Mouse (Mus musculus): ENCODE results near the gene Piwil1. TPM values are rescaled to one million over a fixed set of nuclear protein-coding genes. Genes with fewer than 3 reads are reported as not detected.

Gene Piwil1
- total and polyA plus RNA-seq, 3 experiments: not detected

- Histone ChIP-seq H3K9ac (ENCODE audit: insufficient read depth, low read depth) (no peak overlapping the region), H3K27me3 (replicated peaks) (no peaks in the 10 kb centered on the region), H3K4me2 (ENCODE audit: insufficient read depth, low read depth, poor library complexity, severe bottlenecking) (no peak overlapping the region), H3K36me3 (replicated peaks in 1 of 2; ENCODE audit: control insufficient read depth in 1 of 2, insufficient read depth in 1 of 2, low read length in 1 of 2) (no peaks in the 10 kb centered on the region), H3K4me3 (replicated peaks in 1 of 3; ENCODE audit: low read depth in 2 of 3, low read length in 2 of 3, poor library complexity in 1 of 3) (no peak overlapping the region), H3K9me3 (replicated peaks; ENCODE audit: low read length) (peaks cover 91% of the 10 kb centered on the region), H3K79me2 (replicated peaks; ENCODE audit: control insufficient read depth, extremely low read depth, insufficient read depth, poor library complexity, severe bottlenecking) (no peaks in the 10 kb centered on the region), H3K4me1 (ENCODE audit: control insufficient read depth in 1 of 2, insufficient read depth in 2 of 2) (no peaks in the 10 kb centered on the region), H3K27ac (ENCODE audit: insufficient read depth, low read depth) (no peak overlapping the region)
- no peak for TF ChIP-seq UBTF (IDR thresholded peaks at IDR 0.05; ENCODE audit: low read depth, low read length)
- no peak for TF ChIP-seq TCF12 (IDR thresholded peaks at IDR 0.05; ENCODE audit: low read depth, low read length)
- TF ChIP-seq MEF2A (IDR thresholded peaks at IDR 0.05; ENCODE audit: borderline replicate concordance, low read depth, low read length): no peak
- no peak for TF ChIP-seq SMC3 (IDR thresholded peaks at IDR 0.05; ENCODE audit: low read depth, low read length)
- TF ChIP-seq RAD21 (IDR thresholded peaks at IDR 0.05; ENCODE audit: low read depth, low read length): no peak
- TF ChIP-seq MAFK (IDR thresholded peaks at IDR 0.05; ENCODE audit: insufficient replicate concordance, low read length): no peak
- no peak for TF ChIP-seq NRF1 (IDR thresholded peaks at IDR 0.05; ENCODE audit: low read depth, low read length)
- no peak for TF ChIP-seq BHLHE40 (IDR thresholded peaks at IDR 0.05; ENCODE audit: low read depth, low read length)
- TF ChIP-seq JUND (conservative IDR thresholded peaks at IDR 0.05; ENCODE audit: low read depth, low read length): no peak
- no peak for TF ChIP-seq ELF1 (IDR thresholded peaks at IDR 0.05; ENCODE audit: low read depth, low read length)
- dilution Hi-C loops (cut with MboI; ENCODE audit: extremely low pct_ligation_motif_present, extremely low pct_unique_long_range_greater_than_20kb, low sequenced_read_pairs): no loop called here
- in situ Hi-C loops (cut with MboI; ENCODE audit: low pct_ligation_motif_present, low pct_unique_long_range_greater_than_20kb, low sequenced_read_pairs): no loop called here
- no peak for DNase-seq (ENCODE audit: extremely low read depth)
These were observed 98.3 kb downstream of the Piwil1 start for GRCm38 (mm10) chr5:128800592-128800991.

Other genes with a start within 250 kb of the Piwil1 start
- not detected in 2 replicates for gene Fzd10, start 101.7 kb upstream of the Piwil1 start, total RNA-seq (2012; rRNA removed)
- not detected in 2 replicates for gene Fzd10, start 101.7 kb upstream of the Piwil1 start, total RNA-seq (2014; rRNA removed)
- not detected in 2 replicates for gene Fzd10, start 101.7 kb upstream of the Piwil1 start, polyA plus RNA-seq (2012; ENCODE audit: insufficient read length, low read depth)

Measured in CH12.LX (cell line).